Mouse (Mus musculus): ENCODE measurements around the gene Fam199x. TPM values are rescaled to one million over a fixed set of nuclear protein-coding genes. Genes with fewer than 3 reads are reported as not detected.

The Fam199x gene
- polyA plus RNA-seq, 2 experiments, result 0.46 to 0.99 TPM

- no peak for DNase-seq (ENCODE audit: low read depth in 3 of 3, low spot score in 3 of 3)
- no peak for ATAC-seq (ENCODE audit: insufficient read depth)
- Histone ChIP-seq H3K9me3 (ENCODE audit: control insufficient read depth, low read length) (no peaks in the 10 kb centered on the region), H3K27me3 (ENCODE audit: control insufficient read depth, insufficient read depth, low read length) (peaks cover 55% of the 10 kb centered on the region), H3K27ac (no peak overlapping the region), H3K4me2 (ENCODE audit: low read depth) (peak overlapping the region; percentile 26), H3K4me3 (ENCODE audit: insufficient read depth in 1 of 2, low read depth in 2 of 2, low read length in 2 of 2) (no peak overlapping the region), H3K4me1 (replicated peaks; ENCODE audit: control insufficient read depth in 2 of 2, insufficient read depth in 2 of 2, low read length in 1 of 2) (no peaks in the 10 kb centered on the region), H3K36me3 (replicated peaks; ENCODE audit: control insufficient read depth, insufficient read depth, low read depth) (no peaks in the 10 kb centered on the region), H3K9ac (replicated peaks) (no peak overlapping the region)
- TF ChIP-seq CTCF (IDR thresholded peaks at IDR 0.05; ENCODE audit: low read depth) (no peak), EP300 (IDR thresholded peaks at IDR 0.05; ENCODE audit: low read depth) (no peak)
- WGBS (ENCODE audit: insufficient replicate concordance), result 15% methylated on average over 30 of the region's 52 CpGs
Observed at GRCm38 (mm10) chrX:137119675-137120423, 70.5 kb downstream of the Fam199x start.

- TF ChIP-seq CTCF (IDR thresholded peaks at IDR 0.05; ENCODE audit: low read depth) (no peak), EP300 (IDR thresholded peaks at IDR 0.05; ENCODE audit: low read depth) (no peak)
- H3K27me3 ChIP-seq (ENCODE audit: control insufficient read depth, insufficient read depth, low read length), result peaks cover 55% of the 10 kb centered on the region
- no peak within 1 kb of the TSS for H3K27ac ChIP-seq
- H3K4me2 ChIP-seq (ENCODE audit: low read depth), result no peak within 1 kb of the TSS
- no peaks in the 10 kb centered on the region for H3K4me1 ChIP-seq (replicated peaks; ENCODE audit: control insufficient read depth in 2 of 2, insufficient read depth in 2 of 2, low read length in 1 of 2)
- no peak within 1 kb of the TSS for H3K4me3 ChIP-seq (ENCODE audit: insufficient read depth in 1 of 2, low read depth in 2 of 2, low read length in 2 of 2)
- no peak for DNase-seq (ENCODE audit: low read depth in 3 of 3, low spot score in 3 of 3)
- H3K9me3 ChIP-seq (ENCODE audit: control insufficient read depth, low read length), result no peaks in the 10 kb centered on the region
- ATAC-seq (ENCODE audit: insufficient read depth), result no peak
- H3K9ac ChIP-seq (replicated peaks), result no peak within 1 kb of the TSS
- no peaks in the 10 kb centered on the region for H3K36me3 ChIP-seq (replicated peaks; ENCODE audit: control insufficient read depth, insufficient read depth, low read depth)
- WGBS (ENCODE audit: insufficient replicate concordance), result 13% methylated on average over 21 of the region's 21 CpGs
Observed at GRCm38 (mm10) chrX:137121718-137122117, 72.3 kb downstream of the Fam199x start, which contains the start of gene Esx1. Gene Esx1 (minus strand): TSS chrX:137122083.

GRCm38 (mm10) chrX:137127542-137127941 is 78.1 kb downstream of the Fam199x start:
- Histone ChIP-seq H3K9ac (replicated peaks) (no peak overlapping the region), H3K4me2 (ENCODE audit: low read depth) (no peak overlapping the region), H3K27ac (no peak overlapping the region), H3K4me1 (replicated peaks; ENCODE audit: control insufficient read depth in 2 of 2, insufficient read depth in 2 of 2, low read length in 1 of 2) (no peaks in the 10 kb centered on the region), H3K36me3 (replicated peaks; ENCODE audit: control insufficient read depth, insufficient read depth, low read depth) (no peaks in the 10 kb centered on the region), H3K27me3 (ENCODE audit: control insufficient read depth, insufficient read depth, low read length) (peaks cover 5% of the 10 kb centered on the region), H3K9me3 (ENCODE audit: control insufficient read depth, low read length) (no peaks in the 10 kb centered on the region), H3K4me3 (ENCODE audit: insufficient read depth in 1 of 2, low read depth in 2 of 2, low read length in 2 of 2) (no peak overlapping the region)
- DNase-seq (ENCODE audit: low read depth in 3 of 3, low spot score in 3 of 3) (no peak), ATAC-seq (ENCODE audit: insufficient read depth) (no peak)
- WGBS (ENCODE audit: insufficient replicate concordance), result 9% methylated on average over 17 of the region's 17 CpGs
- TF ChIP-seq EP300 (IDR thresholded peaks at IDR 0.05; ENCODE audit: low read depth) (no peak), CTCF (IDR thresholded peaks at IDR 0.05; ENCODE audit: low read depth) (no peak)

Other genes with a start within 250 kb of the Fam199x start
- 0.73 and 0.80 TPM in 2 replicates for gene Plp1, start 226.9 kb upstream of the Fam199x start, polyA plus RNA-seq (2012; rRNA removed)
- gene Plp1, start 226.9 kb upstream of the Fam199x start, polyA plus RNA-seq (2014; fragmentation: Nextera tagmentation; extraction: Ambion mirVana), result 0.17 and 0.19 TPM in 2 replicates
- gene Rab9b, start 180.8 kb upstream of the Fam199x start, polyA plus RNA-seq (2012; rRNA removed), result 0.01 TPM in 1 of 2 replicates, not detected in the other
- gene Rab9b, start 180.8 kb upstream of the Fam199x start, polyA plus RNA-seq (2014; fragmentation: Nextera tagmentation; extraction: Ambion mirVana), result not detected in 2 replicates
- not detected in 2 replicates for gene H2bfm, start 122.3 kb upstream of the Fam199x start, polyA plus RNA-seq (2012; rRNA removed)
- not detected in 2 replicates for gene H2bfm, start 122.3 kb upstream of the Fam199x start, polyA plus RNA-seq (2014; fragmentation: Nextera tagmentation; extraction: Ambion mirVana)
- gene Tmsb15b2, start 74.1 kb upstream of the Fam199x start, polyA plus RNA-seq (2012; rRNA removed), result 1.4 and 4.1 TPM in 2 replicates
- gene Tmsb15b2, start 74.1 kb upstream of the Fam199x start, polyA plus RNA-seq (2014; fragmentation: Nextera tagmentation; extraction: Ambion mirVana), result 7.0 and 9.8 TPM in 2 replicates
- gene Tmsb15l, start 72.7 kb upstream of the Fam199x start, polyA plus RNA-seq (2012; rRNA removed), result 0.61 and 0.67 TPM in 2 replicates
- 0.46 and 0.67 TPM in 2 replicates for gene Tmsb15l, start 72.7 kb upstream of the Fam199x start, polyA plus RNA-seq (2014; fragmentation: Nextera tagmentation; extraction: Ambion mirVana)
- gene Tmsb15b1, start 72.7 kb upstream of the Fam199x start, polyA plus RNA-seq (2012; rRNA removed), result 0.56 and 1.7 TPM in 2 replicates
- 2.8 and 5.2 TPM in 2 replicates for gene Tmsb15b1, start 72.7 kb upstream of the Fam199x start, polyA plus RNA-seq (2014; fragmentation: Nextera tagmentation; extraction: Ambion mirVana)
- gene Zcchc18, start 56.4 kb upstream of the Fam199x start, polyA plus RNA-seq (2012; rRNA removed), result 0.04 and 0.13 TPM in 2 replicates
- gene Zcchc18, start 56.4 kb upstream of the Fam199x start, polyA plus RNA-seq (2014; fragmentation: Nextera tagmentation; extraction: Ambion mirVana), result 0.13 and 0.14 TPM in 2 replicates
- gene Slc25a53, start 11.3 kb upstream of the Fam199x start, polyA plus RNA-seq (2012; rRNA removed), result 1.3 and 1.4 TPM in 2 replicates
- 2.1 and 2.6 TPM in 2 replicates for gene Slc25a53, start 11.3 kb upstream of the Fam199x start, polyA plus RNA-seq (2014; fragmentation: Nextera tagmentation; extraction: Ambion mirVana)
- gene Esx1, start 72.5 kb downstream of the Fam199x start, polyA plus RNA-seq (2012; rRNA removed), result not detected in 2 replicates
- not detected in 2 replicates for gene Esx1, start 72.5 kb downstream of the Fam199x start, polyA plus RNA-seq (2014; fragmentation: Nextera tagmentation; extraction: Ambion mirVana)

All from liver, embryonic 14.5 days (tissue).